Comparison of ENCODE assay signal across 8 mouse cellular contexts in genomic region chr2:104685418-104685817, GRCm38 (mm10). TPM values are rescaled to one million over a fixed set of nuclear protein-coding genes. Genes with fewer than 3 reads are reported as not detected.
DNase-seq lines count a peak whose midpoint lies in the region; ATAC-seq lines count a peak whose summit lies in the region.

No protein-coding gene starts in this region.

- no peak overlapping the region for H3K4me2 ChIP-seq in hindbrain, embryonic 12.5 days (replicated peaks)

- H3K36me3 ChIP-seq in hindbrain, embryonic 12.5 days: peaks cover 43% of the 10 kb centered on the region

- peak; percentile 38 for DNase-seq in MEL-GATA-1-ER (ENCODE audit: extremely low read depth, low read depth)
- peak; percentile 69 for DNase-seq in cerebellum, adult 9-10 months
- peak; percentile 63 to 80 for DNase-seq in frontal cortex, postnatal 10 days (ENCODE audit: low spot score in 2 of 2)
- peak; percentile 81 to 85 for DNase-seq in layer of hippocampus, postnatal 14 days (ENCODE audit: low spot score in 2 of 2)
- DNase-seq in lung, postnatal 10 days: peak; percentile 80
- DNase-seq in retina, embryonic 14.5 days (ENCODE audit: low spot score): peak; percentile 95
- DNase-seq in thymus, postnatal 36 days: peak; percentile 66 to 72

- H3K27me3 ChIP-seq in hindbrain, embryonic 12.5 days: no peaks in the 10 kb centered on the region

- H3K9me3 ChIP-seq in hindbrain, embryonic 12.5 days (replicated peaks): no peaks in the 10 kb centered on the region

- no peak overlapping the region for H3K9ac ChIP-seq in hindbrain, embryonic 12.5 days

- H3K4me3 ChIP-seq in hindbrain, embryonic 12.5 days: no peak overlapping the region

- no peaks in the 10 kb centered on the region for H3K4me1 ChIP-seq in hindbrain, embryonic 12.5 days

- 7% methylated on average over 13 of the region's 13 CpGs for WGBS in hindbrain, embryonic 12.5 days

- H3K27ac ChIP-seq in hindbrain, embryonic 12.5 days: no peak overlapping the region

- ATAC-seq in hindbrain, embryonic 12.5 days (ENCODE audit: low FRiP score): peak; percentile 82

RNA-seq across cellular contexts. Expression of gene Tcp11l1, which starts 26.6 kb away (rescaled TPM):
- 69.0 and 76.1 TPM in 2 replicates for polyA plus RNA-seq in hindbrain, embryonic 12.5 days (2016; fragmentation: Nextera tagmentation; extraction: Ambion mirVana)
- total RNA-seq in layer of hippocampus, postnatal 14 days (2021): 10 to 100 TPM; 47.9 to 49.3 TPM

RNA-seq across cellular contexts. Expression of gene Pin1rt1, which starts 30.8 kb away (rescaled TPM):
- 0.18 TPM in 1 of 2 replicates, not detected in the other for polyA plus RNA-seq in hindbrain, embryonic 12.5 days (2016; fragmentation: Nextera tagmentation; extraction: Ambion mirVana)
- total RNA-seq in layer of hippocampus, postnatal 14 days (2021): not detected

RNA-seq across cellular contexts. Expression of gene Depdc7, which starts 57.3 kb away (rescaled TPM):
- 2.6 and 2.8 TPM in 2 replicates for polyA plus RNA-seq in hindbrain, embryonic 12.5 days (2016; fragmentation: Nextera tagmentation; extraction: Ambion mirVana)
- total RNA-seq in layer of hippocampus, postnatal 14 days (2021): 1 to 10 TPM; 2.8 to 3.7 TPM

Comparison
In these comparisons a context has a peak if more than half of its experiments do, and no peak if none do; other contexts are left out.
1. DNase-seq: peak in every context shown above with its lines; median percentile 95 in retina, embryonic 14.5 days; 83 in layer of hippocampus, postnatal 14 days; 80 in lung, postnatal 10 days; 72 in frontal cortex, postnatal 10 days; 69 in cerebellum, adult 9-10 months; 69 in thymus, postnatal 36 days; 38 in MEL-GATA-1-ER.